Mouse (Mus musculus): ENCODE data around the gene Mmp14.

GRCm38 (mm10) chr14:54428421-54428820 lies 3.0 kb upstream of the Mmp14 start:
- TF ChIP-seq CTCF (IDR thresholded peaks at IDR 0.05; ENCODE audit: borderline replicate concordance, insufficient read depth, low read depth, low read length) (no peak), POLR2A (IDR thresholded peaks at IDR 0.05; ENCODE audit: borderline replicate concordance, insufficient read depth, low read length) (no peak)

Data from cerebellum, adult 2 months (tissue).